Mouse (Mus musculus) Muller cell, postnatal 12 days (primary cell): ENCODE measurements around the gene Pgk2.
A peak's percentile ranks its signal among the peaks of the same experiment; 100 is the strongest.
"Not testable (repeated sequence)": the region's sequence is repeated elsewhere in the genome, so short reads cannot be mapped to it uniquely, and the experiment has no call there.

ENCODE experiments used
- DNase-seq: peaks from one replicate; pipeline ENCODE4 v3.0.0-alpha.2; 2015; ENCODE audit errors: inconsistent ontology term

Gene Pgk2

GRCm38 (mm10) chr17:40208540-40208939, at the start of gene Pgk2:
Pgk2 (minus strand) TSS chr17:40208640.
- DNase-seq: no peak

GRCm38 (mm10) chr17:40252487-40252886, 44.0 kb upstream of the Pgk2 start:
- no peak for DNase-seq

- no peak for DNase-seq
Observed at GRCm38 (mm10) chr17:40242135-40242534, 33.7 kb upstream of the Pgk2 start, which contains the start of gene Crisp3. Crisp3 (minus strand) TSS chr17:40242288.

GRCm38 (mm10) chr17:40201803-40202202, 6.6 kb downstream of the Pgk2 start:
- not testable (repeated sequence) for DNase-seq

- DNase-seq: peak; percentile 50
Observed at GRCm38 (mm10) chr17:40190192-40190591, 18.2 kb downstream of the Pgk2 start.

DNA sequence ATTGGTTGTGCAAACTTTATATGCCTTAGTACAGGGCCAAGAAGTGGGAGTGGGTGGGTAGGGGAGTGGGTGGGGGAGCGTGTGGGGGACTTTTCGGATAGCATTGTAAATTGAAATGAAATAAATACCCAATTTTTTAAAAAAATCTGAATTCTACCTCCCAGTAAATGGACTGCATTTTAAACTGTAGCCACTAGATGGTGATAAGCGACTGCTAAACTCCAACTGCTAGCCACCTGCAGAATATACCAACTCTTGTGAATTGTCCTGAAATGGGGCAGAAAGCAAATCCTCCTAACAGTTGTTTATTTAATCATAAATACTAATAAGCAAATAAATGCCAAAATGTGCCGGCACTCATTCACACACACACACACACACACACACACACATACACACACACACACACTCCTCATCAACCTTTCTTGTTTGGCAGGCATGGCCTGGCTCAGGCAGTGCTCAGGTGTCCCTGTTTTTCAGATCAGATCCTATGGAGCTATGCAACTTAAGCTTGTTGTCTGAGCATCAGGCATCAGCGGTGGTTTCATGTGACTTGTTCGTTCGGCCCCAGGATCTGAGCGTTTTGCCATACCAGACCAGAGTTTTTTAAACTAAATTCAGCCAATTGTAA, 50.6 kb downstream of the Pgk2 start:
- DNase-seq: not testable (repeated sequence)
